Mouse (Mus musculus): ENCODE data around the gene Smarcd3.

DNA sequence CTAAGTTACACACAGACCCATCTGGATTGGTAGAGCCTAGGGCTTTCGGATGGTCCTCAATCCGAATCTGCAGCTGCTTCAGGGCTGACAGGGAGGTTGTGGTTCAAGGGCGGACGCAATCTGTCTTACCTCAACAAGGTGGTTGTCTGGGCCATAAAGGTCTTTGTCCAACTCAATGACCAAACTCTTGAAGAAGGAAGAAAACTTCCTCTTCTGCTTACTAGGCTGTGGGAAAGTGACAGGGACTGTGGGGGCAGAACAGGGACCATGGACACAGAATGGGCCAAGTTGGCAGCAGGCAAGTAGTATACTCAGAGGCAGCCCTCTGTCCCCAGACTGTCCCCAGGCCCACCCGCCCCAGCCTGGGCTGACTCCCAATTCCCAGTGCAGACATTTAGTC, 28.9 kb downstream of the Smarcd3 start:
- no peak for TF ChIP-seq ZKSCAN1 (IDR thresholded peaks at IDR 0.05; ENCODE audit: borderline replicate concordance, low read depth, low read length)
- TF ChIP-seq E2F4 (IDR thresholded peaks at IDR 0.05; ENCODE audit: insufficient replicate concordance, low read depth, low read length) = no peak
- no peak for TF ChIP-seq MEF2A (IDR thresholded peaks at IDR 0.05; ENCODE audit: borderline replicate concordance, low read depth, low read length)
- no peak for TF ChIP-seq ZC3H11A (IDR thresholded peaks at IDR 0.05; ENCODE audit: low read depth, low read length)
- no peak for TF ChIP-seq HCFC1 (IDR thresholded peaks at IDR 0.05; ENCODE audit: low read depth, low read length)
- TF ChIP-seq ETS1 (conservative IDR thresholded peaks at IDR 0.05; ENCODE audit: low read depth, low read length) = no peak
- no peak for TF ChIP-seq CTCF (conservative IDR thresholded peaks at IDR 0.05 in 1 of 2, IDR thresholded peaks at IDR 0.05 in 1 of 2; ENCODE audit: low read depth in 2 of 2, low read length in 2 of 2)
- TF ChIP-seq ZMIZ1 (IDR thresholded peaks at IDR 0.05; ENCODE audit: low read depth, low read length) = no peak
- no peak for TF ChIP-seq ELF1 (IDR thresholded peaks at IDR 0.05; ENCODE audit: low read depth, low read length)
- TF ChIP-seq KAT2A (IDR thresholded peaks at IDR 0.05; ENCODE audit: insufficient replicate concordance, low read length) = no peak
- no peak for TF ChIP-seq NRF1 (IDR thresholded peaks at IDR 0.05; ENCODE audit: low read depth, low read length)
- TF ChIP-seq NELFE (IDR thresholded peaks at IDR 0.05; ENCODE audit: low read depth, low read length) = no peak
- TF ChIP-seq EP300 (IDR thresholded peaks at IDR 0.05; ENCODE audit: low read length) = no peak
- no peak for TF ChIP-seq ZNF384 (IDR thresholded peaks at IDR 0.05; ENCODE audit: low read depth, low read length)
